Mouse (Mus musculus): ENCODE data around the gene Siae. TPM values are rescaled to one million over a fixed set of nuclear protein-coding genes. Genes with fewer than 3 reads are reported as not detected.

Gene Siae
- polyA plus RNA-seq, 1 experiment from 2014 or later: 7.0 TPM

DNA sequence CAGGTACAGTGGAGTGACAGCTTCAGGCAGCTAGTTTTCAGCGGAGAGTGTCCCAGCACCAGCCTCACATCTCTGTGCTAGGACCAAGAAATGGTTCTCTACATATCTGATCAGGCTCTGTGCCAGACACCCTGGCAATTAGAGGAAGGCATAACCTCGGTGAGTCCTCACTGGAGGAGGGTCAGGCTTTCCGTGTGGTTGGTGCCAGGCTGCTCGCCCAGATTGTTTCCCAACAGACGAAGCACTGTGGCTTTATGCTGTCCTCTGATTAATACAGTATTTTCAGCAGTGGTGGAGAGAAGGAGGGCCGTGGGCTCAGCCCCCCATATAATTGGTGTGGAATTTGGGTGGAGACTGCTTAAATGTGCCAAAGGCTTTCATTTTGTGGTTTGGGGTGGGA, 113.6 kb downstream of the Siae start, which contains the start of gene Panx3:
Panx3 (minus strand) TSS at position 121 of the 400 bp plus-strand sequence.
- Histone ChIP-seq H3K27ac (no peak within 1 kb of the TSS), H3K36me3 (ENCODE audit: poor library complexity, severe bottlenecking) (no peaks in the 10 kb centered on the region), H3K4me3 (no peak within 1 kb of the TSS), H3K27me3 (no peaks in the 10 kb centered on the region), H3K9ac (no peak within 1 kb of the TSS), H3K9me3 (replicated peaks) (no peaks in the 10 kb centered on the region), H3K4me1 (no peaks in the 10 kb centered on the region), H3K4me2 (no peak within 1 kb of the TSS)
- no peak for ATAC-seq
- WGBS: 68% methylated on average over 6 of the region's 6 CpGs

GRCm38 (mm10) chr9:37669678-37670077, 114.2 kb downstream of the Siae start:
- no peaks in the 10 kb centered on the region for H3K27me3 ChIP-seq
- no peak overlapping the region for H3K27ac ChIP-seq
- no peaks in the 10 kb centered on the region for H3K36me3 ChIP-seq (ENCODE audit: poor library complexity, severe bottlenecking)
- H3K4me1 ChIP-seq: no peaks in the 10 kb centered on the region
- no peak overlapping the region for H3K9ac ChIP-seq
- WGBS: 81% methylated on average over 4 of the region's 4 CpGs
- no peak overlapping the region for H3K4me2 ChIP-seq
- H3K9me3 ChIP-seq (replicated peaks): no peaks in the 10 kb centered on the region
- ATAC-seq: no peak
- no peak overlapping the region for H3K4me3 ChIP-seq

DNA sequence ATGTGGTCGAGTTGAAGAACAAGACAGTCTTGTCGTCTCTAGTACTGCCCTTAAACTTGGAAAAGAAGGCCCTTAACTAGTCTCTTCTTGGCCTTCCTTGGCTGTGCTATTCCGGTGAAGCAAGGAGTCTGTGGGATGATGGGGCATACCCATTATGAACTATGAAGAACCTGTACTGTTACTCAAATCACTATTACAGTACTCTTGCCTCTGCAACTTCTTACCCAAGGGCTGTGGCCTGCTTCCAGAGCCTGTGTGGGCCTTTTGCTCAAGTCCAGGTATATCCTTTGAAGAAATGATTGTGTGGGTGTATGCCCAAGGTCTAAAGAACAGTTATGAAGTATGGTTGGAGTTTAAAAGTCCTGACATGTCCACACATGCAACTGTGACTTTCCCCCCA, 114.8 kb downstream of the Siae start:
- 83% methylated on average over 3 of the region's 3 CpGs for WGBS
- no peak overlapping the region for H3K4me2 ChIP-seq
- no peaks in the 10 kb centered on the region for H3K36me3 ChIP-seq (ENCODE audit: poor library complexity, severe bottlenecking)
- no peaks in the 10 kb centered on the region for H3K4me1 ChIP-seq
- H3K9me3 ChIP-seq (replicated peaks): no peaks in the 10 kb centered on the region
- no peak overlapping the region for H3K27ac ChIP-seq
- no peaks in the 10 kb centered on the region for H3K27me3 ChIP-seq
- H3K4me3 ChIP-seq: no peak overlapping the region
- ATAC-seq: no peak
- H3K9ac ChIP-seq: no peak overlapping the region

GRCm38 (mm10) chr9:37675287-37675686, 119.8 kb downstream of the Siae start:
- no peak overlapping the region for H3K27ac ChIP-seq
- no peak overlapping the region for H3K9ac ChIP-seq
- 81% methylated on average over 4 of the region's 4 CpGs for WGBS
- H3K4me1 ChIP-seq: no peaks in the 10 kb centered on the region
- H3K4me3 ChIP-seq: no peak overlapping the region
- no peak overlapping the region for H3K4me2 ChIP-seq
- ATAC-seq: no peak
- H3K9me3 ChIP-seq (replicated peaks): no peaks in the 10 kb centered on the region
- H3K36me3 ChIP-seq (ENCODE audit: poor library complexity, severe bottlenecking): no peaks in the 10 kb centered on the region
- H3K27me3 ChIP-seq: no peaks in the 10 kb centered on the region

- Histone ChIP-seq H3K4me2 (no peak overlapping the region), H3K27me3 (no peaks in the 10 kb centered on the region), H3K36me3 (ENCODE audit: poor library complexity, severe bottlenecking) (no peaks in the 10 kb centered on the region), H3K27ac (no peak overlapping the region), H3K9me3 (replicated peaks) (no peaks in the 10 kb centered on the region), H3K4me1 (no peaks in the 10 kb centered on the region), H3K9ac (no peak overlapping the region), H3K4me3 (no peak overlapping the region)
- ATAC-seq: no peak
- 92% methylated on average over 1 of the region's 1 CpGs for WGBS
Observed at GRCm38 (mm10) chr9:37681123-37681522, 125.6 kb downstream of the Siae start.

- peak; percentile 50; the same call in 1 of the 2 replicates for ATAC-seq
- Histone ChIP-seq H3K27ac (no peak overlapping the region), H3K4me2 (no peak overlapping the region), H3K9ac (no peak overlapping the region), H3K4me1 (no peaks in the 10 kb centered on the region), H3K9me3 (replicated peaks) (no peaks in the 10 kb centered on the region), H3K27me3 (no peaks in the 10 kb centered on the region), H3K36me3 (ENCODE audit: poor library complexity, severe bottlenecking) (no peaks in the 10 kb centered on the region), H3K4me3 (no peak overlapping the region)
- 62% methylated on average over 3 of the region's 3 CpGs for WGBS
Observed at GRCm38 (mm10) chr9:37687288-37687940, 131.9 kb downstream of the Siae start.

DNA sequence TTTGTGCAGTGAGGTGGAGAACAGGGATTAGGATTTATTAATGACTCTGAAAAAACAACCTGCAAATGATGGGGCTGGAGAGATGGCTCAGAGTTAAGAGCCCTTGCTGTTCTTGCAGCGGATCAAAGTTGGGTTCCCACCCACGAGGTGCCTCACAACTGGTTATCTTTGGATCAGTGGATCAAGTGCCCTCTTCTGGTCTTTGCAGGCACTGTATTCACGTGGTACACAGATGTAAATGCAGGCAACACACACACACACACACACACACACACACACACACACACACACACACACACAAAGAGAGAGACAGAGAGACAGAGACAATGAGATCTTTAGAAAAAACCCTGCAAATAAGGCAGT, 132.4 kb downstream of the Siae start:
- Histone ChIP-seq H3K4me2 (no peak overlapping the region), H3K27me3 (no peaks in the 10 kb centered on the region), H3K9ac (no peak overlapping the region), H3K27ac (no peak overlapping the region), H3K9me3 (replicated peaks) (no peaks in the 10 kb centered on the region), H3K4me3 (no peak overlapping the region), H3K4me1 (no peaks in the 10 kb centered on the region), H3K36me3 (ENCODE audit: poor library complexity, severe bottlenecking) (no peaks in the 10 kb centered on the region)
- WGBS: 42% methylated on average over 2 of the region's 3 CpGs
- ATAC-seq: no peak

GRCm38 (mm10) chr9:37689970-37690686, 134.6 kb downstream of the Siae start:
- Histone ChIP-seq H3K4me2 (no peak overlapping the region), H3K4me1 (no peaks in the 10 kb centered on the region), H3K9me3 (replicated peaks) (no peaks in the 10 kb centered on the region), H3K27me3 (no peaks in the 10 kb centered on the region), H3K36me3 (ENCODE audit: poor library complexity, severe bottlenecking) (no peaks in the 10 kb centered on the region), H3K9ac (no peak overlapping the region), H3K27ac (no peak overlapping the region), H3K4me3 (no peak overlapping the region)
- WGBS: 32% methylated on average over 5 of the region's 5 CpGs
- ATAC-seq: 0 out of 2 replicates have a peak, but pooled peaks have one; percentile 41

Other genes with a start within 250 kb of the Siae start
- 9.5 and 12.6 TPM in 2 replicates for gene Ccdc15, start 207.3 kb upstream of the Siae start, polyA plus RNA-seq (2015; fragmentation: Nextera tagmentation; extraction: Ambion mirVana)
- gene Hepacam, start 188.3 kb upstream of the Siae start, polyA plus RNA-seq (2015; fragmentation: Nextera tagmentation; extraction: Ambion mirVana): 0.44 and 0.49 TPM in 2 replicates
- 3.1 and 4.2 TPM in 2 replicates for gene Robo4, start 153.8 kb upstream of the Siae start, polyA plus RNA-seq (2015; fragmentation: Nextera tagmentation; extraction: Ambion mirVana)
- gene Robo3, start 122.5 kb upstream of the Siae start, polyA plus RNA-seq (2015; fragmentation: Nextera tagmentation; extraction: Ambion mirVana): 7.1 and 9.3 TPM in 2 replicates
- 32.3 and 38.1 TPM in 2 replicates for gene Msantd2, start 66.4 kb upstream of the Siae start, polyA plus RNA-seq (2015; fragmentation: Nextera tagmentation; extraction: Ambion mirVana)
- gene Esam, start 27.6 kb upstream of the Siae start, polyA plus RNA-seq (2015; fragmentation: Nextera tagmentation; extraction: Ambion mirVana): 29.7 and 31.5 TPM in 2 replicates
- gene Vsig2, start 16.4 kb upstream of the Siae start, polyA plus RNA-seq (2015; fragmentation: Nextera tagmentation; extraction: Ambion mirVana): 0.26 and 0.42 TPM in 2 replicates
- gene Nrgn, start 2.8 kb upstream of the Siae start, polyA plus RNA-seq (2015; fragmentation: Nextera tagmentation; extraction: Ambion mirVana): 2.0 and 4.5 TPM in 2 replicates
- 13.1 and 15.9 TPM in 2 replicates for gene Spa17, start 58.0 kb downstream of the Siae start, polyA plus RNA-seq (2015; fragmentation: Nextera tagmentation; extraction: Ambion mirVana)
- 92.9 and 99.1 TPM in 2 replicates for gene Tbrg1, start 101.6 kb downstream of the Siae start, polyA plus RNA-seq (2015; fragmentation: Nextera tagmentation; extraction: Ambion mirVana)
- gene Panx3, start 113.5 kb downstream of the Siae start, polyA plus RNA-seq (2015; fragmentation: Nextera tagmentation; extraction: Ambion mirVana): 0.18 TPM in 1 of 2 replicates, not detected in the other
- not detected in 2 replicates for gene Olfr160, start 160.6 kb downstream of the Siae start, polyA plus RNA-seq (2015; fragmentation: Nextera tagmentation; extraction: Ambion mirVana)
- gene Olfr874, start 189.4 kb downstream of the Siae start, polyA plus RNA-seq (2015; fragmentation: Nextera tagmentation; extraction: Ambion mirVana): not detected in 2 replicates
- gene Olfr875, start 216.2 kb downstream of the Siae start, polyA plus RNA-seq (2015; fragmentation: Nextera tagmentation; extraction: Ambion mirVana): not detected in 2 replicates
- gene Olfr876, start 247.3 kb downstream of the Siae start, polyA plus RNA-seq (2015; fragmentation: Nextera tagmentation; extraction: Ambion mirVana): not detected in 2 replicates